Mouse (Mus musculus) cerebellum, adult 9-11 months (tissue): ENCODE results near the gene Stk24.

Experiments used
- DNase-seq: peaks from one replicate; pipeline ENCODE4 v3.0.0; 2022

Gene Stk24

GRCm38 (mm10) chr14:121378243-121379115, 1.3 kb downstream of the Stk24 start:
- DNase-seq = peak; percentile 48

GRCm38 (mm10) chr14:121376566-121376965, 3.2 kb downstream of the Stk24 start:
- DNase-seq = no peak

GRCm38 (mm10) chr14:121373901-121374300, 5.9 kb downstream of the Stk24 start:
- DNase-seq = no peak

GRCm38 (mm10) chr14:121373020-121373419, 6.8 kb downstream of the Stk24 start:
- no peak for DNase-seq

GRCm38 (mm10) chr14:121371911-121372820, 7.6 kb downstream of the Stk24 start:
- DNase-seq = no peak

- DNase-seq = no peak
Observed at GRCm38 (mm10) chr14:121369385-121369784, 10.4 kb downstream of the Stk24 start.

GRCm38 (mm10) chr14:121368108-121368705, 11.6 kb downstream of the Stk24 start:
- DNase-seq = no peak

- no peak for DNase-seq
Observed at GRCm38 (mm10) chr14:121365991-121366728, 13.7 kb downstream of the Stk24 start.

- DNase-seq = no peak
Observed at GRCm38 (mm10) chr14:121365390-121365789, 14.4 kb downstream of the Stk24 start.

GRCm38 (mm10) chr14:121364282-121364681, 15.5 kb downstream of the Stk24 start:
- DNase-seq = no peak

GRCm38 (mm10) chr14:121361319-121362114, 18.3 kb downstream of the Stk24 start:
- no peak for DNase-seq

- DNase-seq = no peak
Observed at GRCm38 (mm10) chr14:121359850-121360249, 20.0 kb downstream of the Stk24 start.

GRCm38 (mm10) chr14:121359015-121359414, 20.8 kb downstream of the Stk24 start:
- DNase-seq = no peak

GRCm38 (mm10) chr14:121358327-121358726, 21.5 kb downstream of the Stk24 start:
- DNase-seq = no peak

GRCm38 (mm10) chr14:121356336-121356862, 23.4 kb downstream of the Stk24 start:
- no peak for DNase-seq

- DNase-seq = no peak
Observed at GRCm38 (mm10) chr14:121355732-121356131, 24.1 kb downstream of the Stk24 start.

GRCm38 (mm10) chr14:121353648-121354377, 26.0 kb downstream of the Stk24 start:
- no peak for DNase-seq

- DNase-seq = no peak
Observed at GRCm38 (mm10) chr14:121352744-121353143, 27.1 kb downstream of the Stk24 start.

- DNase-seq = no peak
Observed at GRCm38 (mm10) chr14:121351737-121352136, 28.1 kb downstream of the Stk24 start.

GRCm38 (mm10) chr14:121350011-121350410, 29.8 kb downstream of the Stk24 start:
- DNase-seq = no peak

- no peak for DNase-seq
Observed at GRCm38 (mm10) chr14:121349291-121349690, 30.5 kb downstream of the Stk24 start.
